Mouse (Mus musculus) B cell, adult 2 months (primary cell): ENCODE data around the gene Gcnt4.
A peak's percentile ranks its signal among the peaks of the same experiment; 100 is the strongest.
"Not testable (repeated sequence)": the region's sequence is repeated elsewhere in the genome, so short reads cannot be mapped to it uniquely, and the experiment has no call there.

Experiments used
- DNase-seq, 2 experiments: peaks; one replicate each; pipeline ENCODE4 v3.0.0; 2022

The Gcnt4 gene

DNA sequence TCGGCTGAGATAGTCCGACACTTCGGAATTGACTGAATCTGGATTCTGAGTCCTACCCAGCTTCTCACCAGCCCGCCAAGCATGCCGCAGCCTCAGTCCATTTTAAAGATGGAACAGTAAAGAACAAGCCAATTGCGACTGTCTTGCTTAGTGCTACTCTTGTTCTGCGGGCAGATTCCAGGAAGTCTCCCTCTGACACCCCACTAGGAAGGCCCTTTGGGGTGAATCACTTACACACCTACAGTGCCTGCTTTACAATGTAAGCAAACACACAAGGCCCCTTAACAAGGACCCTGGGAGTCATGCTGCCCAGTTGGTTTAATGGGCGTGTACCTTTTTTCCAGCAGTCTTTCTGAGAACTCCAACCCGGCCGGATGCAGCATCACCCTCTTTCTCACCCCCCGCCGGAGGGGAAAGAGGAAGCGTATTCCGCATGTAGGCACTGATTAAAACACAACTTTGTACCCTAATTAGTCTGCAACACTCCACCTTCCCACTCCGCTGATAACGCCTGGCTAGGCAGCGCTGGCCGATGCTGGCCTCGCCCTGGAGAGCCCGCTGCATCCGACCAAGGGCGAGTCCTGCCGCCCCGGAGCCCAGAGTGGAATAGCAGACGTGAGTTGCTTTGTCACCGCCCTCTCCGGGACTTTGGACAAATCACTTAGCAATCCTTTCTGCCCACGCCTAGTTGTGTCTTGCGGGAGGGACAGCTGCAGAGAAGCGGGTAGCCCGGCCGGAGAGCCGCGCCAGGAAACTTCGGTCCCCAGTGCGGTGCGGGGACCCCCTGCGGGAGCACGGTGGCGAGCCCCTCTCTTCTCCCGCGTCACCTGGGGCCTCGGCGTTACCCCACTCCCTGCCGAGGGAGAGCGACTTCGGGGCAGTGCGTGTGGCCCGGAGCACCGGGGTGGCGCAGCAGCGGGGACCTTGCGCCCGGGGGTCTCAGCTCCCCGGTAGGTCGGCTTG is at the start of gene Gcnt4:
Gcnt4 (plus strand) TSS at position 691 of the 963 bp plus-strand sequence.
- DNase-seq = peak; percentile 4 to 7

- DNase-seq = no peak
These were observed 46.0 kb upstream of the Gcnt4 start for GRCm38 (mm10) chr13:96878220-96879057.

DNA sequence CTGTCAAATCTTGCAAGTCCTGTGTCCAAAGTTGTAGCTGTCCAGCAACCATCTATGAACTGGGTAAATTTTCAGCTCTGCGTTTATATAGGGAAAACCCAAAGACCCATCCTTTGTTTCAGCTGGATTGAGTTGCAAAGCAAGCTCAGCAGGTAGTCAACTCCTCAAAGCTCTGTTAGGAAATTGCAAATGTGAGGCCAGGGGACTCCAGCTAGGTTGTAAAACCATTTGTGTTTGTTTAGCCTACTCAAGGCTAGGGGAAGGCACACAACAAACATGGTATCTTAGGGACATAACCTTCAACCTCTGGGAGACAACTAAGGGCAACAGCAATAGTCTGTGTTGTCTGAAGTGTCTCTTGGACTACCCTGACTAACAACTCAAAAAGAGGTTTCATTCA is 40.0 kb upstream of the Gcnt4 start:
- no peak for DNase-seq

DNA sequence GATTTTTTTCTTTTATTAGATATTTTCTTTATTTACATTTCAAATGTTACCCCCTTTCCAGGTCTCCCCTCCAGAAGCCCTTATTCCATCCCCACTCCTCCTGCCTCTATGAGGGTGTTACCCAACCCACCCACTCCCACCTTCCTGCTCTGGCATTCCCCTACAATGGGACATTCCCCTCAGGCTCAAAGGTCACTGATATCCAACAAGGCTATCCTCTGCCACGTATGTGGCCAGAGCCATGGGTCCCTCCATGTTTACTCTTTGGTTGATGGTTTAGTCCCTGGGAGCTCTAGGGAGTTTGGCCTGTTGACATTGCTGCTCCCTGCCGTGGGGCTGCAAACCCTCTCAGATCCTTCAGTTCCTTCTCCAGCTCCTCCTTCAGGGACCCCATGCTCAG is 34.5 kb upstream of the Gcnt4 start:
- DNase-seq = no peak

DNA sequence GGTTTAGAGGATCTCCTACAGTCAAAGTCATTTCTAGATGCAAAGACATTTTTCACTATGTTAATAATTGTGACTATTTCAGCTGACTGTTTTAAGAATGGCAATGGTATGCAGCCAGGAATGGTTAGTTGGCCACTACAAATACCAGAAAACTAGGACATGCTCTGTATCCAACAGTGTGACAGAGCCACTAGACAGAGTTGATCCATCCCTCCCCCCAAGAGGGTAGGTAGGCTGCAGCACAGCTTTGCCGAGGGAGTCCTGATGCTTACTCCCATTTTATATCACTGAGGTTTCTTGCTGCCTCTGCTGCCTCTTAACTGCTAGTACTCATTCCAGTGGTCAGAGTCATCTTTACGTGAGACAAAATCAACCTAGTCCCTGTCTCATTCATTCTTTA is 29.3 kb upstream of the Gcnt4 start:
- DNase-seq = no peak

DNA sequence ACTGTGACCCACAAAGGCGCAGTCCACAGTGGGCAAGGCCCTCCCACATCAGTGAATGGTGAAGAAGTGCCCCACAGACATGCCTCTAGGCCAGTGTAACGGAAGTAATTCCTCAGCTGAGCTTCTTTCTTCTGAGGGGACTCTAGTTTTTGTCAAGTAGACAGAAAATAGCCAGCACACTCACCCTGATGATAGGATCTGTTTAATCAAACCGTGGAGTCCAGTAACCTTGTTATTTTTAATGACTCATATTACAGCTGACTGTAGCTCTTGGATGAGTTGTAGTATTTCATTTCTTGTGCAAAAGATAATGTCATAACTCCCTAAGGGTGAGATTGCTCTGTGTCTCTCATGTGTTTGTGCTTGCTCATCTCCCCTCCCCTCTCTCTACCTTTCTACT is 17.8 kb upstream of the Gcnt4 start:
- DNase-seq = no peak

GRCm38 (mm10) chr13:96911202-96911601 is 13.3 kb upstream of the Gcnt4 start:
- DNase-seq = no peak

DNA sequence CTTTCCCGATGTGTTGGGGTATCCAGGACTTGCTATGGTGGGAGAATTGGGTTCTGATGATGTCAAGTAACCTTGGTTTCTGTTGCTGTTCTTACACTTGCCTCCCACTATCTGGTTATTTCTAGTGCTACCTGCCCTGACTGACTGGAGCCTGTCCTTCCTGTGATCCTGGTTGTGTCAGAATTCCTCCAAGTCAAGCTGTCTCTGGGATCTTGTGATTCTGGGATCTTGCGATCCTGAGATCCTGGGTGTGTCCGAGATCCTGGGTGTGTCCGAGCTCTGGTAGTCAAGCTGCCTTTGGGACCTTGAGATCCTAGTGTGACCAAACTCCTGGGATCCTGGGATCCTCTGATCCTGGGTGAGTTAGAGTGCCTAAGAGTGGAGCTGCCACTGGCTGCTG is 1.4 kb upstream of the Gcnt4 start:
- DNase-seq = not testable (repeated sequence)

DNA sequence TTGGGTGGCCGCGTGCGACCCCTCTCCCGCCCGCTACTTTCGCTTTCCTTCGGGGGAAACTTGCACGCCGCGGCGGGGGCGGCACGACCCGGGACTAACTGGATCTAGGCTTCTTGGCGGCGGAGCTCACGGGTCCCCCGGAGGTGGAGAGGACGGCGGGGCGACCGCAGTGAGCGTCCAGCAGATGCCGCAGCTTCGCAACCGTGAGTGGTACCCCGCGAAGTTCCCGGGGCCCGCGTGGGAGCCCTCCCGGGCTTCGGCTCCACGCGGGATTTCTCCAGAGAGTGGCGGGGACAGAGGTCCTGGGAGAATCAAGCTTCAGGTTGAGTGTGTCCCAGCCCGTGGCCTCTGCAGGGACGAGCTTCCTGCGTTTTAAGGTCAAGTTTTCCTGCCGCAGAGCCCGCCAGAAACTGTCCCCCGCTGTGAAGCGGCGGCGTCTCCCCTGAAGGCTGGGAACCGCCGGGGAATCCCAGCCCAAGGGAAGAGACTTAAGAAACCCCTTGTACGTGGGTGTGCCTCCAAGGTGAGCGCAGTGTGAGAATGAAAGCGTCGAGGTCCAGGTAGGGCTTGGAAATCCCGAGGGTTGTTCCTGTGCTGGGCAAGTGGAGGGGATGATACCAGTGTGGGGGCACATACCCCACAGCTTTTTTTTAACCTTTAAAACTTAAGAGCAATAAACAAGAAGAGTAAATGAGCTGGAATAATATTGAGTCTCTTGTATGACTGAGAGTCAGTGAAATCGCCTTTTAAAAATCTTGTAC is 676 bp downstream of the Gcnt4 start:
- DNase-seq = no peak

- no peak for DNase-seq
These were observed 1.7 kb downstream of the Gcnt4 start for GRCm38 (mm10) chr13:96925991-96926725.

- DNase-seq = no peak
These were observed 3.3 kb downstream of the Gcnt4 start for GRCm38 (mm10) chr13:96927781-96928180.

- DNase-seq = no peak
These were observed 4.0 kb downstream of the Gcnt4 start for GRCm38 (mm10) chr13:96928432-96929039.

DNA sequence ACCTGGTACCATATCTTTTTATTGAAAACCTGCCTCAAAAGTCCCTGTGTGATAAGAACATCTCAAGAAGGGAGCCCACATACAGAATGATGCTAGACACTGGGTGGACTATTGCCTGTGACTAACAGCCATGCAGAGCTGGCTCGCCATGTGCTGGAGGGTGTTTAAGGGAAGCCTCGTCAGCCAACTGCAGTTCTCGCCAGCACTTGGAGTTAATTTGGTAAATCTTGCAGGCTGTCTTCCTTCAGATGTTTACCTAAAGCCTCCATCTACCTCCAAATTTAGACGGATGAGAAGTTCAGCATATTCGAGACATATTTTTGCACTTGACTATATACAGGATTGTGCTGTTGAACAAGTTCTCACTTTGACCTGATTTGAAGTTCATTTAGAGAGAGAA is 8.3 kb downstream of the Gcnt4 start:
- no peak for DNase-seq

GRCm38 (mm10) chr13:96933367-96933766 is 8.9 kb downstream of the Gcnt4 start:
- DNase-seq = no peak

DNA sequence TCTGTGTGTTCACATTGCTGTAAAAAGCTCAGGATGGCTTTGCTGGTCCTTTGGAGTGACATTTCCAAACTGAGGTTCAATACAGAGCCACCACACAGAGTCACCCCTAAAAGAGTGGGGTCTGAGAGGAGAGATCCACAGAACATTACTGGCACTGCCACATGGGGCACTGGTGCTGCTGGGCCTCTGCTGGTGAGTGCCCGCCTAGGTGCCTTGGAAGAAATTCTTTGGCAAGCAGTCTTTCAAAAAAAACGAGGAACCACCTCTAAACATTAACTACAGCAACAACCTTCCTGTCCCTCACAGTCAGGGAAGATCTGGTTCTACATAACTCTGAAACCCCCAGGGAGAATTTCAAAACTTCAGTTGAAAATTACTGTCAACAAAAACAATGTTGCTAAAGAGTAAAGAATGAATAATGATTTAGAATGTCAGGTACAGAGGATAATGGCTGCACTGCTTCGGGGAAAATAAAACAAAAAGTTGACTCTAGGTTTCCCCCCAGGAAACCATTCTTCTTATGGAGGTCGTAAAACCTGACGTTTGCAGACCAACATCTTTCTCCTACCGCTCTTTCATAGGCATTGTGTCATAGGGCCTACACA is 11.8 kb downstream of the Gcnt4 start:
- DNase-seq = no peak

- no peak for DNase-seq
These were observed 12.6 kb downstream of the Gcnt4 start for GRCm38 (mm10) chr13:96937059-96937558.

GRCm38 (mm10) chr13:96939680-96940079 is 15.2 kb downstream of the Gcnt4 start:
- DNase-seq = no peak

DNA sequence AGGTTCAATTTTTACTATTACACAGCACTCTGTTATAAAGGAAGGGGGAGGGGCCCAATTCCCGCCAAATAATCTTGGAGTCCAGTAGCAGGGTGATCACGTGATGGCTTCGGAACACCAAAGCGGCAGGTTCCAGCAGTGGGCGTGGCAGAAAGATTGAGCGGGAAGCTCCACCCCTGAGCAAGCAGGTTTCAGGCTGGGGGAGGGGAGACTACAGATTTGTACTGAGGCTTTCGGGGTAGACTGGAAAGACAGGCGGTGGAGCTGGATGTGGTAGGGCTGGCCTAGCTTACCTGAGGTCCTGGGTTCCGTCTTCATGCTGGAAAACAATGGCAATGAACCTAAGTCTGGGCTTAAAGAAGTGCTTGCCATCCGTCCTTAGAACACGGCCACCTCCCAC is 17.0 kb downstream of the Gcnt4 start:
- not testable (repeated sequence) for DNase-seq

DNA sequence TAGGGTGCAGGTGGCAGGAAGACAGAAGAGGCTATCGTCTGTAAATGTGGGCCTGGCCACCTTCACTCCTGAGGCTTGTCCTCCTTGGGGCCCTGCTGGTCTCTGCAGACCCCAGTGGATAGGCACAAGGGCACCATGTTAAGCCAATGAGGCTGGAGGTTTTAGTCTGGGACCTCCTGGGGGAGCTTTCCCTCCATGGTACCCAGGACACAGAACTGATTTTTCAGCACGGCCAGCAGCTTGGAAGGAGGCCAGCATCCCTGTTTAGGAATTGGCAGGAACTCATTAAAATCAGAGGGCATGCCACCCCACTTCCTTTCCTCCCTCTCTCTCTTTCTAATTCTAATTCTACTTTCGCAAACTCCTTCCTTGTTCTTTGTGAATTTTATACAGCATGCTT is 19.1 kb downstream of the Gcnt4 start:
- no peak for DNase-seq

- DNase-seq = no peak
These were observed 21.3 kb downstream of the Gcnt4 start for GRCm38 (mm10) chr13:96945748-96946147.

- no peak for DNase-seq
These were observed 23.2 kb downstream of the Gcnt4 start for GRCm38 (mm10) chr13:96947722-96948121.
